16 mouse cellular contexts compared by ENCODE assay signal in the genomic region with DNA sequence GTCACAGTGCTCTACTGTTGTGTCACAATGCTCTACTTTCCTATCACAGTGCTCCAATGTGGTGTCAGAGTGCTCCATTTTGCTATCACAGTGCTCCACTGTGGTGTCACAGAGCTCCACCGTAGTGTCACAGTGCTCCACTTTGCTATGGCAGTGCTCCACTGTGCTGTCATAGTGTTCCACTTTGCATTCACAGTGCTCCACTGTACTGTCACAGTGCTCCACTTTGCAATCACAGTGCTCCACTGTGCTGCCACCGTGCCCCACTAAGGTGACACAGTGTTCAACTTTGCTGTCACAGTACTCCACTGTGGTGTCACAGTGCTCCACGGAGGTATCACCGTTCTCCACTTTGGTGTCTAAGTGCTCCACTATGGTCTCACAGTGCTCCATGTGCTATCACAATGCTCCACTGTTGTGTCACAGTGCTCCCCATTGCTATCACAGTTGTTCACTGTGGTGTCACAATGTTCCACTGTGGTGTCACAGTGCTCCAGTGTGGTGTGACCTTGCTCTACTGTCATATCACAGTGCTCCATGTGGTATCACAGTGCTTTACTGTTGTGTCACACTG.
A peak's percentile ranks its signal among the peaks of the same experiment; 100 is the strongest.
DNase-seq lines count a peak whose midpoint lies in the region; ATAC-seq and TF ChIP-seq lines count a peak whose summit lies in the region.
"Had no signal": no experiment of that assay in that cellular context is flagged by ENCODE, and none has a peak within 500 bp of the region (broad histone marks: within the 10 kb centered on the region; RNA-seq: fewer than 3 reads in every experiment).

No protein-coding gene starts in this region.

- no peak overlapping the region for H3K4me3 ChIP-seq in gastrocnemius, adult 2 months
- no peak overlapping the region for H3K4me3 ChIP-seq in liver, embryonic 12.5 days
- no peak overlapping the region for H3K4me3 ChIP-seq in neural tube, embryonic 14.5 days (ENCODE audit: low read depth, low read length)
- H3K4me3 ChIP-seq: limb, embryonic 12.5 days; myocyte; stomach, embryonic 15.5 days had no signal

- no peaks in the 10 kb centered on the region for H3K36me3 ChIP-seq in liver, embryonic 12.5 days
- no peaks in the 10 kb centered on the region for H3K36me3 ChIP-seq in neural tube, embryonic 14.5 days (ENCODE audit: control insufficient read depth, insufficient read depth, low read length)
- H3K36me3 ChIP-seq: limb, embryonic 12.5 days; stomach, embryonic 15.5 days had no signal

- peak; percentile 1 for DNase-seq in gastrocnemius, postnatal 10 days
- DNase-seq in gastrocnemius, adult 2 months: no peak
- peak; percentile 1 for DNase-seq in liver
- peak; percentile 24 for DNase-seq in testis, postnatal 10 days (ENCODE audit: low spot score)
- DNase-seq in testis, postnatal 14 days (ENCODE audit: low spot score): no peak
- DNase-seq in T-cell, adult 2 months (ENCODE audit: low spot score): no peak
- DNase-seq: cerebellum, postnatal 25 days; kidney, adult 9 months; lung, embryonic 14.5 days; right cerebral cortex, postnatal 14 days had no signal

- TF ChIP-seq CTCF in gastrocnemius, adult 2 months (IDR thresholded peaks at IDR 0.05): no peak

- no peak overlapping the region for H3K4me2 ChIP-seq in liver, embryonic 12.5 days
- no peak overlapping the region for H3K4me2 ChIP-seq in neural tube, embryonic 14.5 days (ENCODE audit: low read depth, low read length)
- H3K4me2 ChIP-seq: limb, embryonic 12.5 days; lung, embryonic 14.5 days; stomach, embryonic 15.5 days had no signal

- H3K27me3 ChIP-seq in liver, embryonic 12.5 days (replicated peaks): no peaks in the 10 kb centered on the region
- no peaks in the 10 kb centered on the region for H3K27me3 ChIP-seq in neural tube, embryonic 14.5 days (ENCODE audit: control insufficient read depth, insufficient read depth, low read length)
- H3K27me3 ChIP-seq: limb, embryonic 12.5 days; stomach, embryonic 15.5 days had no signal

- no peaks in the 10 kb centered on the region for H3K4me1 ChIP-seq in liver, embryonic 12.5 days
- no peaks in the 10 kb centered on the region for H3K4me1 ChIP-seq in neural tube, embryonic 14.5 days (ENCODE audit: control insufficient read depth, insufficient read depth, low read length)
- H3K4me1 ChIP-seq: limb, embryonic 12.5 days; stomach, embryonic 15.5 days had no signal

- intact Hi-C loops in gastrocnemius, adult 2 months (cut with DNase I): loop anchor here (5.0 kb wide), 1 partner anchor 217 kb away; no protein-coding TSS in a partner anchor

- H3K9me3 ChIP-seq in liver, embryonic 12.5 days (replicated peaks): no peaks in the 10 kb centered on the region
- H3K9me3 ChIP-seq in neural tube, embryonic 14.5 days (ENCODE audit: control insufficient read depth, low read length): no peaks in the 10 kb centered on the region
- H3K9me3 ChIP-seq: limb, embryonic 12.5 days; stomach, embryonic 15.5 days had no signal

- 81% methylated on average over 4 of the region's 4 CpGs for WGBS in liver, embryonic 12.5 days (ENCODE audit: insufficient replicate concordance)
- WGBS in neural tube, embryonic 14.5 days: 96% methylated on average over 4 of the region's 4 CpGs

- no peak for ATAC-seq in liver, embryonic 12.5 days
- peak; percentile 15; the same call in 1 of the 2 replicates for ATAC-seq in neural tube, embryonic 14.5 days (ENCODE audit: low read depth)
- ATAC-seq: hindbrain, postnatal 0 days had no signal

- H3K9ac ChIP-seq in liver, embryonic 12.5 days: no peak overlapping the region
- H3K9ac ChIP-seq in neural tube, embryonic 14.5 days (replicated peaks; ENCODE audit: low read depth, low read length): no peak overlapping the region
- H3K9ac ChIP-seq: limb, embryonic 12.5 days; lung, embryonic 14.5 days; stomach, embryonic 15.5 days had no signal

- H3K27ac ChIP-seq in gastrocnemius, adult 2 months: no peak overlapping the region
- H3K27ac ChIP-seq in liver, embryonic 12.5 days: no peak overlapping the region
- H3K27ac ChIP-seq in neural tube, embryonic 14.5 days (ENCODE audit: low read depth, low read length): no peak overlapping the region
- H3K27ac ChIP-seq: hindbrain, postnatal 0 days; limb, embryonic 12.5 days; stomach, embryonic 15.5 days had no signal

Comparison
In these comparisons a context has a peak if more than half of its experiments do, and no peak if none do; other contexts are left out.
1. DNase-seq: peak in gastrocnemius, postnatal 10 days (single experiment), liver (single experiment) and testis, postnatal 10 days (single experiment); none in gastrocnemius, adult 2 months (single experiment), testis, postnatal 14 days (single experiment) and T-cell, adult 2 months (single experiment).